Mouse (Mus musculus): ENCODE results near the gene Arhgap23. TPM values are rescaled to one million over a fixed set of nuclear protein-coding genes. Genes with fewer than 3 reads are reported as not detected.

Gene Arhgap23
- polyA plus RNA-seq, 1 experiment from 2014 or later = 4.3 TPM

DNA sequence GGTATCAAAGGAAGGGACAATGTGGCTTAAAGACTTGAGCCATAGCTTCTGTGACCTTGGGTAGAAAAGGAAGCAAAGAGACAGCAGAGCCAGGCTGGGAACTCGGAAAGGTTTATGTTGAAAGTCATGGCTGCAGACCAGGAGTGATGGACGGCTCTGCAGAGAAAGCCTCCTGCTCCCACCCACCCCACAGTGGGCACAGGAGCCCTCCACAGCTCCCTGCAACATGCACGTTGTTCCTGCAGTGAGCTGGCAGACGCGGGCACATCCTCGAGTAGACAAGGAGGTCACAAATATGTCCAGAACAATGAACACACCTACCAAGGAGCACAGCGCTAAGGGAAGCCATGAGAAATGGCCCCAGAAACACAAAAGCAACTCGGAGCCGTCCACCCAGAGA is 128.6 kb downstream of the Arhgap23 start:
- Histone ChIP-seq H3K4me3 (ENCODE audit: low read depth, low read length) (no peak overlapping the region), H3K4me2 (replicated peaks; ENCODE audit: low read depth) (no peak overlapping the region), H3K9me3 (ENCODE audit: control insufficient read depth, low read length) (no peaks in the 10 kb centered on the region), H3K36me3 (ENCODE audit: control insufficient read depth, insufficient read depth, low read length) (no peaks in the 10 kb centered on the region), H3K27ac (replicated peaks) (no peak overlapping the region), H3K27me3 (ENCODE audit: control insufficient read depth, insufficient read depth, low read length) (peaks cover 9% of the 10 kb centered on the region; the same call in 1 of the 2 replicates), H3K9ac (ENCODE audit: low read length) (no peak overlapping the region), H3K4me1 (replicated peaks; ENCODE audit: control insufficient read depth, insufficient read depth) (peaks cover 2% of the 10 kb centered on the region; the same call in 1 of the 2 replicates)
- 75% methylated on average over 9 of the region's 9 CpGs for WGBS
- no peak for DNase-seq (ENCODE audit: low spot score)
- TF ChIP-seq CTCF (IDR thresholded peaks at IDR 0.05; ENCODE audit: low read depth) = no peak
- no peak for TF ChIP-seq EP300 (optimal IDR thresholded peaks at IDR 0.05)
- ATAC-seq (ENCODE audit: low FRiP score, low TSS enrichment) = no peak

DNA sequence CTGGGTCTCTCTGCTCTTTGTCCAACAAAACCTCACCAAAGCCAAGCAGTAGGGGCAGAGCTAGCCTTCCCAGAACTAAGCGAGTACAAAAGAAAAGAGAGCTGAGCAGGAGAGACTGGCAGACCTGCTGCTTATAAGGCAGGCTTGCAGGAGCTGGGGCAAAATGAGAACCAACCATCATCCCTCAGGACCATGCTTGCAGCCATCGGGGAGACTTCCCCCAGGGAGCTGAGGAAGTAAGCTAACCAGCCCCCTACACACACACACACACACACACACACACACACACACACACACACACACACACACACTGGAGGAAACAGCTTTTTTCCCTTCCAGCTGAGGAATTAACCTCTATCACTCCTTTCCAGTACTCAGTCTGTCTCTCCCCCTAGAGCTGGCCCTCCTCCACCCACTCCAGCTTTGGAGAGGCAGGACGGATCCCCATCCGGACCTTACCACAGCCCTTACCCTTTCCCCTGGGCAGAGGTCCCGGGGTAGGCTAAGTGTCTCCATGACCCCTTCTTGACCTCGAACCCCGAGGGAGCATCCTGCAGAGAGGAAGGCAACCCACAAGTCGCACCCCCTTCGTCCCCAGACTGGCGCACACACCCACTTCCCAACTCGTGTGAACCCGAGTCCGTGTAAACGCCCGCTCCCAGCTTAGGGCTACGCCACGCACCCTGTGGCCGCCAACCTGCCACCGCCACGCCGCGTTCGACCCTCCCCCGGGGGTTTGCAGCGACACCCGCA is 130.7 kb downstream of the Arhgap23 start:
- H3K36me3 ChIP-seq (ENCODE audit: control insufficient read depth, insufficient read depth, low read length) = no peaks in the 10 kb centered on the region
- ATAC-seq (ENCODE audit: low FRiP score, low TSS enrichment) = peak; percentile 16; the same call in 1 of the 2 replicates
- H3K9me3 ChIP-seq (ENCODE audit: control insufficient read depth, low read length) = no peaks in the 10 kb centered on the region
- no peak for TF ChIP-seq CTCF (IDR thresholded peaks at IDR 0.05; ENCODE audit: low read depth)
- TF ChIP-seq EP300 (optimal IDR thresholded peaks at IDR 0.05) = no peak
- DNase-seq (ENCODE audit: low spot score) = no peak
- H3K27me3 ChIP-seq (ENCODE audit: control insufficient read depth, insufficient read depth, low read length) = peaks cover 11% of the 10 kb centered on the region; the same call in 1 of the 2 replicates
- peak overlapping the region; percentile 53 for H3K4me3 ChIP-seq (ENCODE audit: low read depth, low read length)
- H3K9ac ChIP-seq (ENCODE audit: low read length) = 0 out of 2 replicates have a peak overlapping the region, but pooled peaks have one; percentile 52
- no peak overlapping the region for H3K27ac ChIP-seq (replicated peaks)
- 8% methylated on average over 26 of the region's 26 CpGs for WGBS
- H3K4me1 ChIP-seq (replicated peaks; ENCODE audit: control insufficient read depth, insufficient read depth) = peaks cover 2% of the 10 kb centered on the region; the same call in 1 of the 2 replicates
- peak overlapping the region; percentile 95 for H3K4me2 ChIP-seq (replicated peaks; ENCODE audit: low read depth)

GRCm38 (mm10) chr11:97546804-97547411 is 131.6 kb downstream of the Arhgap23 start:
- H3K9ac ChIP-seq (ENCODE audit: low read length) = peak overlapping the region; percentile 52
- peaks cover 2% of the 10 kb centered on the region; the same call in 1 of the 2 replicates for H3K4me1 ChIP-seq (replicated peaks; ENCODE audit: control insufficient read depth, insufficient read depth)
- H3K27ac ChIP-seq (replicated peaks) = no peak overlapping the region
- H3K27me3 ChIP-seq (ENCODE audit: control insufficient read depth, insufficient read depth, low read length) = peaks cover 14% of the 10 kb centered on the region; the same call in 1 of the 2 replicates
- peak overlapping the region; percentile 53 for H3K4me3 ChIP-seq (ENCODE audit: low read depth, low read length)
- TF ChIP-seq EP300 (optimal IDR thresholded peaks at IDR 0.05) = no peak
- TF ChIP-seq CTCF (IDR thresholded peaks at IDR 0.05; ENCODE audit: low read depth) = no peak
- H3K9me3 ChIP-seq (ENCODE audit: control insufficient read depth, low read length) = no peaks in the 10 kb centered on the region
- H3K4me2 ChIP-seq (replicated peaks; ENCODE audit: low read depth) = peak overlapping the region; percentile 95
- ATAC-seq (ENCODE audit: low FRiP score, low TSS enrichment) (no peak; the same call in 1 of the 2 replicates), DNase-seq (ENCODE audit: low spot score) (peak; percentile 50)
- WGBS = under 1% methylated on average over 44 of the region's 73 CpGs
- no peaks in the 10 kb centered on the region for H3K36me3 ChIP-seq (ENCODE audit: control insufficient read depth, insufficient read depth, low read length)

DNA sequence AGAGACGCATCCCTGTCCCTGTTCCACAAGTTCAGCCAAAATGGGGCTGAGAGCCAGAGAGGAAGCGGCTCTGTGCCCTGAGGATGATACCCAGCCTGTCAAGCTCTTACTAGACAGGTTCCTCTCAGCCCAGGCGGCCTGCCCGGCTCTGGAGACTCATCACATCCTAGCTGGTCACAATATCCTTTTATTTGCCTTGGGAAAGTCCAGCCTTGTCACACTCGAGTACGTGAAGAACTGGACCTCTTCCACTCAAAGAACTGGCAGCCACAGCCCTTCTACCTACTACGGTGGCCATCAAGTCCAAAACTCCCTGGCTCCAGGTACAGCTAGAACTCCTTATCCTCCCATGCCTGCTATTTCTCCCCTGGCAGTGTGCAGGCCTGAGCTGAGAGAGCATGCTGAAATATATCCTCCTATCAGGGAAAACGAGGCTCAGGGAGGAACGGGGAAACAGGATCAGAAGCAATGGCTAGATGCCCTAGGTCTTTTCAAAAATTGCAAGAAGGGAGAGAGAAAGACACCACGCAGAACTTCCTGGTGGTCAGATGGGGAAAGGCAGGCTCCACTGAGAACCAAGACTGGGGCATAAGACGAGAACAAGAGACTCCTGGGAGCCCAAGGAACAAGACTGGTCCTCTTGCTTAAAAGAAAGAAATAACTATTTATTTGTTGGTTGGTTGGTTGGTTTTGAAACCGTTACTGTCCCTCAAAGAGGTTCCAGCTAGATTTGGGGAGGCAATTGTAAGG is 132.8 kb downstream of the Arhgap23 start:
- 70% methylated on average over 12 of the region's 12 CpGs for WGBS
- Histone ChIP-seq H3K27me3 (ENCODE audit: control insufficient read depth, insufficient read depth, low read length) (peaks cover 14% of the 10 kb centered on the region; the same call in 1 of the 2 replicates), H3K27ac (replicated peaks) (no peak overlapping the region), H3K9me3 (ENCODE audit: control insufficient read depth, low read length) (no peaks in the 10 kb centered on the region), H3K4me2 (replicated peaks; ENCODE audit: low read depth) (no peak overlapping the region), H3K4me3 (ENCODE audit: low read depth, low read length) (no peak overlapping the region), H3K4me1 (replicated peaks; ENCODE audit: control insufficient read depth, insufficient read depth) (peaks cover 2% of the 10 kb centered on the region; the same call in 1 of the 2 replicates), H3K36me3 (ENCODE audit: control insufficient read depth, insufficient read depth, low read length) (no peaks in the 10 kb centered on the region), H3K9ac (ENCODE audit: low read length) (no peak overlapping the region)
- DNase-seq (ENCODE audit: low spot score) = no peak
- no peak for ATAC-seq (ENCODE audit: low FRiP score, low TSS enrichment)
- TF ChIP-seq CTCF (IDR thresholded peaks at IDR 0.05; ENCODE audit: low read depth) = no peak
- TF ChIP-seq EP300 (optimal IDR thresholded peaks at IDR 0.05) = no peak

- Histone ChIP-seq H3K4me3 (ENCODE audit: low read depth, low read length) (no peak overlapping the region), H3K27ac (replicated peaks) (no peak overlapping the region), H3K4me2 (replicated peaks; ENCODE audit: low read depth) (no peak overlapping the region), H3K9me3 (ENCODE audit: control insufficient read depth, low read length) (no peaks in the 10 kb centered on the region), H3K27me3 (ENCODE audit: control insufficient read depth, insufficient read depth, low read length) (peaks cover 14% of the 10 kb centered on the region; the same call in 1 of the 2 replicates), H3K9ac (ENCODE audit: low read length) (no peak overlapping the region), H3K36me3 (ENCODE audit: control insufficient read depth, insufficient read depth, low read length) (no peaks in the 10 kb centered on the region), H3K4me1 (replicated peaks; ENCODE audit: control insufficient read depth, insufficient read depth) (peaks cover 2% of the 10 kb centered on the region; the same call in 1 of the 2 replicates)
- WGBS = 55% methylated on average over 8 of the region's 8 CpGs
- no peak for DNase-seq (ENCODE audit: low spot score)
- ATAC-seq (ENCODE audit: low FRiP score, low TSS enrichment) = no peak
- TF ChIP-seq EP300 (optimal IDR thresholded peaks at IDR 0.05) (no peak), CTCF (IDR thresholded peaks at IDR 0.05; ENCODE audit: low read depth) (no peak)
These were observed 133.4 kb downstream of the Arhgap23 start for GRCm38 (mm10) chr11:97548757-97549156.

Other genes starting within 250 kb of the Arhgap23 start
- 18.5 and 19.2 TPM in 2 replicates for gene Kpnb1, start 227.7 kb upstream of the Arhgap23 start, polyA plus RNA-seq (2015; fragmentation: Nextera tagmentation; extraction: Ambion mirVana)
- 43.4 and 52.8 TPM in 2 replicates for gene Npepps, start 134.9 kb upstream of the Arhgap23 start, polyA plus RNA-seq (2015; fragmentation: Nextera tagmentation; extraction: Ambion mirVana)
- gene Mrpl45, start 99.8 kb upstream of the Arhgap23 start, polyA plus RNA-seq (2015; fragmentation: Nextera tagmentation; extraction: Ambion mirVana) = 28.2 and 28.8 TPM in 2 replicates
- 0.17 and 0.23 TPM in 2 replicates for gene Gpr179, start 63.5 kb upstream of the Arhgap23 start, polyA plus RNA-seq (2015; fragmentation: Nextera tagmentation; extraction: Ambion mirVana)
- gene Socs7, start 53.0 kb upstream of the Arhgap23 start, polyA plus RNA-seq (2015; fragmentation: Nextera tagmentation; extraction: Ambion mirVana) = 1.3 and 1.7 TPM in 2 replicates
- gene 4933428G20Rik, start 84.8 kb downstream of the Arhgap23 start, polyA plus RNA-seq (2015; fragmentation: Nextera tagmentation; extraction: Ambion mirVana) = 0.16 and 0.25 TPM in 2 replicates
- gene Srcin1, start 160.7 kb downstream of the Arhgap23 start, polyA plus RNA-seq (2015; fragmentation: Nextera tagmentation; extraction: Ambion mirVana) = 0.49 and 0.50 TPM in 2 replicates
- 9.7 and 10.8 TPM in 2 replicates for gene Epop, start 214.2 kb downstream of the Arhgap23 start, polyA plus RNA-seq (2015; fragmentation: Nextera tagmentation; extraction: Ambion mirVana)
- gene Mllt6, start 247.9 kb downstream of the Arhgap23 start, polyA plus RNA-seq (2015; fragmentation: Nextera tagmentation; extraction: Ambion mirVana) = 1.1 TPM in 2 replicates

Measured in stomach, postnatal 0 days (tissue).